Mouse (Mus musculus): ENCODE measurements at regions not wholly inside any gene's neighbourhood (a gene's known extent, or its start where the extent isn't known, plus 50 kb on each side); places are given as distances from the start of the nearest gene placed in this dataset.

DNA sequence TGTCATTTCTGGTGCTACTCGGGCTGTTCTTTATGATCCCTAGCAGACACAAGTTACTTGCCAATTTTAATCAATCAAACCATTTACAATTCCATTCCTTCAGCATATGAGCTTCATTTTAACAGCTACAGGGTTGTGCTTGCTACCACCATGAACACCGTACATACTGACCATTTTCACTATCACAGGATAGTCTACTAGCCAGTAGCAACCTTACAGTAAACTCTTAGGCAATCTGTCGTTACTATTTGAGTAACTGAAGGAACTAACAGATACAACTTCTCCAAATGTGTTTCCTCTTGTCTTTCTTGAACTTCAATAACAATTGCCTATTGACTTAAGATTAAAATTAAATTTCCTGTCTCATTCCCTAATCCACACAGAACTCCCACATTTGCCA is 67.9 kb upstream of the Nckap5 start:
- peaks cover 10% of the 10 kb centered on the region; the same call in 1 of the 2 replicates for H3K4me1 ChIP-seq (replicated peaks)
- no peak overlapping the region for H3K9ac ChIP-seq
- H3K27me3 ChIP-seq: no peaks in the 10 kb centered on the region
- no peak for ATAC-seq (ENCODE audit: low FRiP score)
- H3K9me3 ChIP-seq: no peaks in the 10 kb centered on the region
- no peak overlapping the region for H3K4me3 ChIP-seq
- WGBS: 84% methylated on average over 3 of the region's 3 CpGs
- H3K27ac ChIP-seq: no peak overlapping the region
- H3K4me2 ChIP-seq: no peak overlapping the region
- no peaks in the 10 kb centered on the region for H3K36me3 ChIP-seq

DNA sequence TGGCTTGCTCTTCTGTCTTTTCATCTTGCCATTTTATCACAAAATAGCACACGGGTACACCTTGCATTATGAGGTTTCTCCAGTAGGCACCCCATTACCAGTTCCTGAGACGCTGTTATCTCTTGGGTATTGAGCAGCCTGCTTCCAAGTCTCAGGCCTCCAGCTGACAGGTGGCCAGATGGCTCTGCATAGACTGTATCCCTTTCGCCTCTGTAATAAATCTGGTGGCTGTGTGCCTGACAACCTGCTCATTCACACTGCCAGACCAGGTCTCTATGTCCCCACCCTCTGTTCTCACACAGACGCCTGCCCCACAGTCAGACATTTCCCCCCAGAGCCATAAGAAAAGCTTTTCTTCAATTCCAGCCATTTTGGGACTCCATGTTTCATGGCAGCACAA is 66.3 kb upstream of the Nckap5 start:
- H3K9ac ChIP-seq: no peak overlapping the region
- WGBS: 63% methylated on average over 4 of the region's 4 CpGs
- H3K27ac ChIP-seq: no peak overlapping the region
- H3K27me3 ChIP-seq: no peaks in the 10 kb centered on the region
- H3K4me3 ChIP-seq: no peak overlapping the region
- no peak overlapping the region for H3K4me2 ChIP-seq
- H3K4me1 ChIP-seq (replicated peaks): peaks cover 10% of the 10 kb centered on the region; the same call in 1 of the 2 replicates
- ATAC-seq (ENCODE audit: low FRiP score): no peak
- no peaks in the 10 kb centered on the region for H3K36me3 ChIP-seq
- H3K9me3 ChIP-seq: no peaks in the 10 kb centered on the region

DNA sequence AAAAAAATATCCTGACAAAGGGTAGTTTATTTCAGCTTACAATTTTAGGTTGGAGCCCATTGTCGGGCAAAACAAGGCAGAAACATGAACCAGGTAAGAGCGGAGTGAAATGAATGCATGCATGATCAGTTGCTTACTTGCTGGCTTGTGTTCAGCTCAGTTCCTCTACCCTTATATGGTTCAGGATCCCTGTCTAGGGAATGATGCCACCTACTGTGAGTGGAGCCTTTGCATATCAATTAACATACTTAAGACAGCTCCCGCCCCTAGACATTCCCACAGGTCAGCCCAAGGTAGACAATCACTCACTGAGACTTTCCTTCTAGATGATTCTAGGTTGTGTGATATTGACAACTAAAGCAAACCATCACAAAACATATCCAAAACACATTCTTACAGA is 50.2 kb upstream of the Nckap5 start:
- Histone ChIP-seq H3K27ac (no peak overlapping the region), H3K27me3 (no peaks in the 10 kb centered on the region), H3K4me3 (no peak overlapping the region), H3K4me2 (no peak overlapping the region), H3K9me3 (no peaks in the 10 kb centered on the region), H3K36me3 (no peaks in the 10 kb centered on the region), H3K9ac (no peak overlapping the region), H3K4me1 (replicated peaks) (no peaks in the 10 kb centered on the region)
- no peak for ATAC-seq (ENCODE audit: low FRiP score)
- 89% methylated on average over 3 of the region's 3 CpGs for WGBS

Measured in hindbrain, embryonic 13.5 days (tissue).